Mouse (Mus musculus) urinary bladder, postnatal 14 days (tissue): ENCODE results near the gene Tsen54.
"Not testable (repeated sequence)": the region's sequence is repeated elsewhere in the genome, so short reads cannot be mapped to it uniquely, and the experiment has no call there.

Source experiments
- DNase-seq: peaks from one replicate; pipeline ENCODE4 v3.0.0; 2021; ENCODE audit warnings: low spot score

The Tsen54 gene

GRCm38 (mm10) chr11:115830550-115831325 lies 16.2 kb downstream of the Tsen54 start:
- no peak for DNase-seq

DNA sequence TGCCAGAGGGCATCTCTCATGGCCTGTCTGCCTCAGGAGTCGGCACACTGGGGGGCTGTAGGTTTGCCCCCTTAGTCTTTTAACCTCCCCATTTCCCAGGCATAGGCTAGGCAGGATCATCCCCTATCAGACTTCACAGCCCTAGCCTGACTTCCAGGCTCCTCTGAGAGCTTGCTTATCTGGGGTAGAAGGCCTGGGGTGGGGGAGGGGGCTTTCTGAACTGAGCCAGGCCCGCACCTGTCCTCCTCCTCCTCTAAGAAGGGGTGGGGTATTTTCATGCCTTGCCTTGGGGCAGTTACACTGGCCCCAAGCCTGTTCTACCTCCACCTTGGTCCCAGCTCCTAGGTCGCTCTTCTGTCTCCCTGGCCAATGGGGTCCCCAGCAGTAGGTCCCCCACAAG lies 17.0 kb downstream of the Tsen54 start:
- no peak for DNase-seq

- no peak for DNase-seq
Observed at GRCm38 (mm10) chr11:115832064-115832463, 17.5 kb downstream of the Tsen54 start.

DNA sequence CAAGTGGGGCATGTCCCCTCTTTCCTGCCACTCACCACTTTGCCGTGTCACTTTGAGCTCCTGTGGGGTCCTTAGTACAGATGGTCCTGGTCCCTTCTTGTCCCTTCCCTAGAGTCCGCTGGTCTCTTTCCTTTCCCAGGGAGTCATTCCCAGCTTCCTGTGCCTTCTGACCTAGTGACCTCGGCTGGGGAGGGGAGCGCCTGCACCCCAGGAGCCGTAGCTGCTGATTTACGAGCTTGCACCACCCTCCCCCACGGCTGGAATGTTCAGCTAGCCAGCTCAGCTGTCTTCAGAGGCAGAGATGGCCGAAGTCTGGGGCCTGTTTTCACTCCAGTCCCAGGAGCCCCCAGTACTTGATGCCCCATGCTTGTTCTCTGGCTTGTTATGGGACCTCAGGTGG lies 18.0 kb downstream of the Tsen54 start:
- DNase-seq = peak; percentile 77

GRCm38 (mm10) chr11:115833021-115833513 lies 18.5 kb downstream of the Tsen54 start:
- DNase-seq = peak; percentile 54

DNA sequence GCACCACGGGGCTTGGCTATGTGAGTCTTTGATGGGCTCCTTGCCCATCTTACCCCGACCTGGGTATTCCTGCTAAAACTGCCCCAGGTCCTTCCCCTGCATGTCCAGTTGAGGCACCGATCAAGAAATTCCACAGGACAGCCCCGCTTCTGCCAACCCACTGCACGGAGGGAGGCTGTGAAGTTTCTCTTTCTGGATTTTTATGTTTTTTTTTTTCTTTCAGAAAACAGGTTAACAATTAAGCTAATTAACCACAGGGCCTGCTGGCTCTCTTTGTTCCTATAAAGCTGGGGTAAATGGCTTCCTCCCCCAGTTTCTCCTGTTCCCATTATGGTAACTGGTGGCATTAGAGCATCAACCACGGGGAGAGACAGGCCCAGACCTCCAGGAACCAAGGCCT lies 19.5 kb downstream of the Tsen54 start:
- DNase-seq = no peak

- DNase-seq = peak; percentile 57
Observed at GRCm38 (mm10) chr11:115836656-115837395, 22.3 kb downstream of the Tsen54 start.

DNA sequence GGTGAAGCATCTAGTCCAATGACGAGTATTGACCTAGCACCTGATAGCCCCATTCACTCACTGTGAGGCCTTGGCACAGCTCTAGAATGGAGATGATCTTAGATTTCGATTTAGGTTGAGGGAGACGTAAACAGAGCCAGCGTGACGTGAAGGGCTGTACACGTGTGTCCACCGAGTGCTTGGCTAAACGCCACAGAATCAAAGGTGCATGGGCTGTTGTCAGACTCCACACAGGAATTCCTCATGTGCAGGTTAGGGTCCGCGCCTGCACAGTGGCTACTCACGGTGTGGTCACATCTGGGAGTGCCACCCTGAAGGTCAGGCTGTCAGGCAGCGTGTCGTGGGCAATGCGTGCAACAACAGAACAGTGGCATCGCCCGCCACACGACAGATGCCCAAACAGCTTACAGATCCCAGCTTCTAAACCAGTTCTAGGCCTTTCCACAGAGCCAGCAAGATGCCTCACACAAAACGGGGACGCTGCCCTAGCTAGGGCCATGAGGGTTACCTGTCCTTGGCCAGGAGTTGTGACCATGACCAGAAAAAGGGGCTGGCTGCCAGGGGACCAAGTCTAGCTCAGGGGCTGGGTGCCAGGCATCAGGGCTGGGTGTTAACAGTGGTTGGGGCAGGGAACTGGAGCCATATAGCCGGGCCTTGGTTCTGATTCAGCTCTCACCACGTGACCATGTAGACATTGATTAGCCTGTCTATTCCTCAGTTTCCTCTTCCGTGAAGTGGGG lies 23.3 kb downstream of the Tsen54 start:
- DNase-seq = no peak

DNA sequence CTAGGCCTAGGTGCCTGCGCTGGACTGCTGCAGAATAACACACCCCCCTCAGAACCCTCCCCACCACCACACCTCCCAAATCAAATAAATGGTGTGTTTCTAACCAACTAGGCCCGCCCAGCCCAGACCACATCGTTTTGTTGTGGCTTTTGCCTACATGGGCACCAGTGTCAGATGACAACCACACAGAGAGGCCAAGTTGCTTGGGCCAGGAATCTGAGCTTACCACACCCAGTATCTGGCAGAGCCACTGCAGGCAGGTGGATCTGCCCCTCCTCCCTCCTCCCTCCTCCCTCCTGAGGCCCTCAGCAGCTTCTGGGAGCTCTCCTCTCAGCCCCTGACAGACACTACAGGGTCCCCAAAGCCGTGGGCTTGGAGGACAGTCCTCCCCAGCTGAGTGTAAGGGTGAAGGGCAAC lies 24.4 kb downstream of the Tsen54 start:
- peak; percentile 75 for DNase-seq

DNA sequence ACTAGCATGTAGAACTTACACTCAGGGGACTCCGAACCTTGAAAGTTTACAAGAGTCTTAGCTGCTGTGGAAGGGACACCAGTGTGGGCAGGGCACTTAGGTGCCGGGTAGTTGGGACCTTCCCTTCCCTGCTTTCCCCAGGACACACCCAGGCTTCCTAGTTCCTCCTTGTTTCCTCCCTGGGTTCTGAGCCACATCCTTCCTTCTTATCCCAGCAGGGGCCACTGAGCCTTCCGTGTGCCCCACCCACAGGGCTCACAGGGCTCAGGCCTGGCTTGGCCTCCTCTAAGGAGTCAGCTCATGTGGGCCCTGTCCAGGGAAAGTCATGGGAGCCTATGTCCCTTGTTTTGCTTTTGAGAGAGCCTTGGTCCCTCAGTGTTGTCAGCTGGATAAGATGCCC lies 25.2 kb downstream of the Tsen54 start:
- no peak for DNase-seq

DNA sequence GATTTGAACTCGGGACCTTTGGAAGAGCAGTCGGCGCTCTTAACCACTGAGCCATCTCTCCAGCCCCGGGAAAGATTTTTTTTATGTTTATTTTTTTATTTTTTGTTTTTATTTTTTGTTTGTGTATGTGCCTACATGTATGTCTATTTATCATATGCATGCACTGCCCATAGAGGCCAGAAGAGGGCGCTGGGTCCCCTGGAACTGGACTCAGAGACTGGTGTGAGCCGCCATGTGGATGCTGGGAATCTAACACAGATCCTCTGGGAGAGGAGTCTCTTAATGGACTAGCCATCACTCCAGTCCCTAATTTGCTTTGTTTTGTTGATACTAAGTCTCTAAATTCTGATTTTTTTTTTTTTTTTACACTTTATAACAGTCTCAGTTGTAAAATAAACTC lies 26.5 kb downstream of the Tsen54 start:
- no peak for DNase-seq

GRCm38 (mm10) chr11:115841961-115842550 lies 27.5 kb downstream of the Tsen54 start:
- peak; percentile 48 for DNase-seq

GRCm38 (mm10) chr11:115843141-115843890 lies 28.8 kb downstream of the Tsen54 start:
- DNase-seq = no peak

DNA sequence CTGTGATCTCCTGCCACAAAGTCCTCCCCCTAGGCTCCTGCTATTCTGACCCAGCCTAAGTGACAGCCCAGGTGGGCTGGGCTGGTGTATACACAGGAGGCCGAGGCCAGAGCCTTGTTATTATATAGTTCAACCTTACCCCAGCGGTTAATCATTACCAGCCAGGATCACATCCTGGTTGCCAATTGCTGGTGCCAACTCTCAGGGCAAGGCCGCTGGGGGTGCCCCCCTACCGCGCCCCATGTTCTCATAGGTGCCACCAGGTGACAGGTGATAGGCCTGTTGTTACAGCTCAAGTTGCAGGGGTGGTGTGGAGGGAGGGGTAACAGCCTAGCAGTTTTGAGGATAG lies 29.3 kb downstream of the Tsen54 start:
- peak; percentile 58 for DNase-seq

GRCm38 (mm10) chr11:115844240-115844639 lies 29.7 kb downstream of the Tsen54 start:
- DNase-seq = no peak

DNA sequence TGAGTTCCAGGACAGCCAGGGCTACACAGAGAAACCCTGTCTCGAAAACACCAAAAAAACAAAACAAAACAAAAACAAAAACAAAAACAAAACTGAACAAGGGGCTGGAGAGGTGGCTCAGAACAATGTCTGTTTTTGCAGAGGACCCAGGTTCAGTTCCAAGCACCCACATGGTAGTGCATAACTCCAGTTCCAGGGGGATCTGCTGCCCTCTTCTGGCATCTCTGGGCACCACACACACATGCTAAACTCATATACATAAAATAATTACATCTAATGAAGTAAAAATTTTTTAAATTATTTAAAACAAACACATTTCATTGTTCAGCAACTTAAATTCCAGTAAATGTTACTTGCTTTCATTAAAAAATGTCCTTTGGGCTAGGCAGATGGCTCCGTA lies 31.3 kb downstream of the Tsen54 start:
- no peak for DNase-seq

- no peak for DNase-seq
Observed at GRCm38 (mm10) chr11:115854674-115855073, 40.1 kb downstream of the Tsen54 start.

DNA sequence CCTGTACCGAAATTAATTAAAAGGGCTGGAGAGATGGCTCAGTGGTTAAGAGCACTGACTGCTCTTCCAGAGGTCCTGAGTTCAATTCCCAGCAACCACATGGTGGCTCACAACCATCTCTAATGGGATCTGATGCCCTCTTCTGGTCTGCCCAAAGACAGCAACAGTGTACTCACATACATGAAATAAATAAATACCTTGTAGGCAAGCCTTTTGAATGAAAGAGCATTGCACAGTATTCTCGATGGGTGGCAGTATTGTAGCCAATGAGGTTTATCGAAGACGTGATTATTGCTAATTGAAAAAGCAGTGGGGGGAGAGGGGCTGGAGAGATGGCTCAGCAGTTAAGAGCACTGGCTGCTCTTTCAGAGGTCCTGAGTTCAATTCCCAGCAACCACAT lies 42.6 kb downstream of the Tsen54 start:
- DNase-seq = not testable (repeated sequence)

GRCm38 (mm10) chr11:115857936-115858335 lies 43.4 kb downstream of the Tsen54 start:
- DNase-seq = no peak

DNA sequence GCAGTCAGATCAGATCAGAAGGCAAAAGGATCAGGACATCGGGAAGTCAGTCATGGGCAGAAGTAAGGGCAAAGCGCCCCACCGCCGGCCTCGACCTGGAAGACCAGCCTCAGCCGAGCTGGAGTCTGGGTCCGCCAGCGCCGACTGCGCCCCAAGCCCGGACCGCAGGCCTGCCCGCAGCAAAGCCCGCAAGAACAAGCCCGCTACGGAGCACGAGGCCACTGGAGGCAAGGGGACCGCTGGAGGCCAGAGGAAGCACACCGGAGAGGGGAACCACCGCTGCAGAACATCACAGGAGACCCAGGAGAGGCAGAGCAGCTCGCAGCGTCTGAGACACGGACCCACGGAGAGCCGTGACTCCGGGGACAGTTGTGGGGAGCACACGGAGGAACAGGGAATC lies 43.8 kb downstream of the Tsen54 start, which contains the start of gene Myo15b:
Gene Myo15b (plus strand): TSS at position 53 of the 400 bp plus-strand sequence.
- no peak for DNase-seq
